9 mouse cellular contexts compared by ENCODE assay signal in the genomic region with DNA sequence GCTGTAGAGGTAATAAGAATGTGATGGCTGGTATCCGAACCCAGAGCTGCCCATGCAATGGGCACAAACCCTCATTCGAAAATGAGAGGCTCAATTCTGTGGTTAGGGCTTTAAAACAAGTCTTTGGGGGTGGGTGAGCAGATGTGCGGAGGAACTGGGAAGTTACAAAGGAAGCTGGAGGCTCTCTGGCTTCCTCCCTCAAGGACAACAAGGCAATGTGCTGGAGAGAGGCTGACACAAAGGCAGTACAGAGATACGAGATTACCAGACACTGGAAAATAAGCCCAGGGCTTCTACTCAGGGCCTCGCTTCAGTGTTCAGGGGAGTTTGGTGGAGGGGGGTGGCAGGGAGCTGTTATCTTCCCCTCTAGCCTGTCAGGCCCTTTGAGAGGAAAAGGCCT. TPM values are rescaled to one million over a fixed set of nuclear protein-coding genes. Genes with fewer than 3 reads are reported as not detected.
DNase-seq lines count a peak whose midpoint lies in the region; ATAC-seq lines count a peak whose summit lies in the region.
"Had no signal": no experiment of that assay in that cellular context is flagged by ENCODE, and none has a peak within 500 bp of the region (broad histone marks: within the 10 kb centered on the region; RNA-seq: fewer than 3 reads in every experiment).

No protein-coding gene starts in this region.

- no peaks in the 10 kb centered on the region for H3K36me3 ChIP-seq in megakaryocyte, embryonic 14.5 days (replicated peaks; ENCODE audit: low read length)
- no peaks in the 10 kb centered on the region for H3K36me3 ChIP-seq in heart, embryonic 15.5 days
- H3K36me3 ChIP-seq in kidney, embryonic 15.5 days: no peaks in the 10 kb centered on the region
- H3K36me3 ChIP-seq in lung, embryonic 16.5 days (ENCODE audit: control insufficient read depth, insufficient read depth, low read length): no peaks in the 10 kb centered on the region

- no peaks in the 10 kb centered on the region for H3K27me3 ChIP-seq in megakaryocyte, embryonic 14.5 days (replicated peaks)
- H3K27me3 ChIP-seq in heart, embryonic 15.5 days: no peaks in the 10 kb centered on the region
- H3K27me3 ChIP-seq in kidney, embryonic 15.5 days: no peaks in the 10 kb centered on the region
- no peaks in the 10 kb centered on the region for H3K27me3 ChIP-seq in lung, embryonic 16.5 days (ENCODE audit: control insufficient read depth, insufficient read depth, low read depth, low read length)
- H3K27me3 ChIP-seq: Patski had no signal

- H3K9ac ChIP-seq in heart, embryonic 15.5 days: peak overlapping the region; percentile 17; the same call in 1 of the 2 replicates
- no peak overlapping the region for H3K9ac ChIP-seq in kidney, embryonic 15.5 days
- peak overlapping the region; percentile 33; the same call in 1 of the 2 replicates for H3K9ac ChIP-seq in lung, embryonic 16.5 days (ENCODE audit: low read length)

- 32% methylated on average over 5 of the region's 5 CpGs for WGBS in heart, embryonic 15.5 days
- WGBS in kidney, embryonic 15.5 days: 50% methylated on average over 5 of the region's 5 CpGs
- 44% methylated on average over 5 of the region's 5 CpGs for WGBS in lung, embryonic 16.5 days

- peak overlapping the region; percentile 84 for H3K4me2 ChIP-seq in heart, embryonic 15.5 days
- peak overlapping the region; percentile 73 for H3K4me2 ChIP-seq in kidney, embryonic 15.5 days
- peak overlapping the region; percentile 93; the same call in 1 of the 2 replicates for H3K4me2 ChIP-seq in lung, embryonic 16.5 days (ENCODE audit: low read depth, low read length)

- no peaks in the 10 kb centered on the region for H3K9me3 ChIP-seq in megakaryocyte, embryonic 14.5 days
- H3K9me3 ChIP-seq in heart, embryonic 15.5 days (replicated peaks): no peaks in the 10 kb centered on the region
- H3K9me3 ChIP-seq in kidney, embryonic 15.5 days (replicated peaks): no peaks in the 10 kb centered on the region
- no peaks in the 10 kb centered on the region for H3K9me3 ChIP-seq in lung, embryonic 16.5 days (ENCODE audit: control insufficient read depth, low read length)

- peak overlapping the region; percentile 95 for H3K4me3 ChIP-seq in megakaryocyte, embryonic 14.5 days (replicated peaks)
- H3K4me3 ChIP-seq in heart, embryonic 15.5 days: no peak overlapping the region
- H3K4me3 ChIP-seq in kidney, embryonic 15.5 days (replicated peaks): peak overlapping the region; percentile 92
- no peak overlapping the region; the same call in 1 of the 2 replicates for H3K4me3 ChIP-seq in lung, embryonic 16.5 days (ENCODE audit: low read length)

- peaks cover 37% of the 10 kb centered on the region for H3K4me1 ChIP-seq in megakaryocyte, embryonic 14.5 days
- peaks cover 28% of the 10 kb centered on the region for H3K4me1 ChIP-seq in heart, embryonic 15.5 days (replicated peaks)
- H3K4me1 ChIP-seq in kidney, embryonic 15.5 days: peaks cover 14% of the 10 kb centered on the region
- peaks cover 14% of the 10 kb centered on the region for H3K4me1 ChIP-seq in lung, embryonic 16.5 days (replicated peaks; ENCODE audit: control insufficient read depth, insufficient read depth, low read length)

- peak overlapping the region; percentile 100 for H3K27ac ChIP-seq in heart, embryonic 15.5 days
- H3K27ac ChIP-seq in kidney, embryonic 15.5 days: peak overlapping the region; percentile 99
- peak overlapping the region; percentile 100 for H3K27ac ChIP-seq in lung, embryonic 16.5 days (ENCODE audit: low read length)

- peak; percentile 24 for DNase-seq in embryo, embryonic 9.5 days (ENCODE audit: extremely low spot score)
- peak; percentile 43 for DNase-seq in skeletal muscle tissue, adult 2 months (ENCODE audit: low read depth, low spot score)
- DNase-seq in urinary bladder, postnatal 10 days (ENCODE audit: low spot score): no peak

- no peak for ATAC-seq in megakaryocyte, adult 5-6 weeks (ENCODE audit: poor library complexity, severe bottlenecking)
- ATAC-seq in heart, embryonic 15.5 days (replicated peaks; ENCODE audit: insufficient number of reproducible peaks, insufficient read depth, low FRiP score, low read depth): no peak
- ATAC-seq in kidney, embryonic 15.5 days (replicated peaks; ENCODE audit: low FRiP score): no peak
- no peak for ATAC-seq in lung, embryonic 16.5 days (ENCODE audit: low read depth)

RNA-seq across cellular contexts. Expression of a gene that starts 1.3 kb away (rescaled TPM):
- polyA plus RNA-seq in megakaryocyte, embryonic 14.5 days (2012; ENCODE audit: insufficient read depth, low replicate concordance): 0.58 and 3.5 TPM in 2 replicates
- 154 and 168 TPM in 2 replicates for total RNA-seq in megakaryocyte, adult 5-6 weeks (2015)
- 76.5 and 94.0 TPM in 2 replicates for total RNA-seq in megakaryocyte, adult 5-6 weeks (2017)
- polyA plus RNA-seq in heart, embryonic 15.5 days (2015; fragmentation: Nextera tagmentation; extraction: Ambion mirVana): 101 and 115 TPM in 2 replicates
- 36.0 and 37.9 TPM in 2 replicates for polyA plus RNA-seq in kidney, embryonic 15.5 days (2015; fragmentation: Nextera tagmentation; extraction: Ambion mirVana)
- polyA plus RNA-seq in lung, embryonic 16.5 days (2015; fragmentation: Nextera tagmentation; extraction: Ambion mirVana): 61.6 and 65.2 TPM in 2 replicates

Comparison
In these comparisons a context has a peak if more than half of its experiments do, and no peak if none do; other contexts are left out.
1. H3K4me3 ChIP-seq: peak in megakaryocyte, embryonic 14.5 days (single experiment) and kidney, embryonic 15.5 days (single experiment); none in heart, embryonic 15.5 days (single experiment) and lung, embryonic 16.5 days (single experiment).
2. Peak in every context shown above with its lines, with median percentiles within 50 percentile points of each other: H3K27ac ChIP-seq and H3K4me2 ChIP-seq.